Mouse (Mus musculus) hindbrain, embryonic 11.5 days (tissue): ENCODE data around the gene Slc30a5. TPM values are rescaled to one million over a fixed set of nuclear protein-coding genes. Genes with fewer than 3 reads are reported as not detected.

ENCODE experiments used
- ATAC-seq: fragments of 200-750 bp; cut with Nextera tagmentation; 2 replicates; pipeline ENCODE4 v1.8.0; 2017; ENCODE audit warnings: mild to moderate bottlenecking, moderate TSS enrichment, moderate library complexity; ENCODE audit not compliant: low FRiP score
- DNase-seq: peaks from one replicate; pipeline ENCODE4 v3.0.0-alpha.2; 2015; ENCODE audit warnings: low spot score
- H3K27ac ChIP-seq: fragments of 300-500 bp; sonication (generic); 2 replicates; pipeline ENCODE4 v1.5.1; 2014; ENCODE audit warnings: mild to moderate bottlenecking, low read depth, low read length
- H3K27me3 ChIP-seq: fragments of 300-500 bp; sonication (generic); 2 replicates; pipeline ENCODE4 v1.6.1; 2014; ENCODE audit warnings: mild to moderate bottlenecking, low read length, moderate library complexity, mixed read lengths; ENCODE audit not compliant: control insufficient read depth, insufficient read depth
- H3K36me3 ChIP-seq: fragments of 300-500 bp; sonication (generic); 2 replicates; pipeline ENCODE4 v1.6.1; 2014; ENCODE audit warnings: mild to moderate bottlenecking, low read length, moderate library complexity, mixed read lengths; ENCODE audit not compliant: control insufficient read depth, insufficient read depth
- H3K4me1 ChIP-seq: fragments of 300-500 bp; sonication (generic); replicated peaks from 2 replicates; pipeline ENCODE4 v1.6.1; 2014; ENCODE audit warnings: low read length, mixed read lengths; ENCODE audit not compliant: control insufficient read depth, insufficient read depth
- H3K4me2 ChIP-seq: fragments of 300-500 bp; sonication (generic); replicated peaks from 2 replicates; pipeline ENCODE4 v1.6.1; 2014; ENCODE audit warnings: mild to moderate bottlenecking, low read depth, low read length
- H3K4me3 ChIP-seq: fragments of 300-500 bp; sonication (generic); 2 replicates; pipeline ENCODE4 v1.5.1; 2014; ENCODE audit warnings: low read depth, low read length
- H3K9ac ChIP-seq: fragments of 300-500 bp; sonication (generic); 2 replicates; pipeline ENCODE4 v1.6.1; 2014; ENCODE audit warnings: low read depth, low read length
- H3K9me3 ChIP-seq: fragments of 300-500 bp; sonication (generic); 2 replicates; pipeline ENCODE4 v1.6.1; 2016; ENCODE audit warnings: low read length; ENCODE audit not compliant: control insufficient read depth
- WGBS: fragments of 180-500 bp; shearing (Covaris S2); extraction: QIAGEN DNeasy Blood & Tissue Kit; methylation state at CpG from one replicate; pipeline ENCODE4 v1.1.7; 2014; 5-methylcytosine and 5-hydroxymethylcytosine counted together
- polyA plus RNA-seq: library from polyadenylated mRNA; unstranded; fragments of >200 nt; fragmentation: Nextera tagmentation; extraction: Ambion mirVana; gene quantifications from 2 replicates; pipeline ENCODE4 v1.2.1, GENCODE M21; 2014

Gene Slc30a5
- polyA plus RNA-seq, 1 experiment from 2014 or later: 46.0 TPM

GRCm38 (mm10) chr13:100846891-100847579 is 13.8 kb upstream of the Slc30a5 start:
- H3K4me2 ChIP-seq: no peak overlapping the region
- ATAC-seq (no peak), DNase-seq (peak; percentile 33)
- no peaks in the 10 kb centered on the region for H3K4me1 ChIP-seq
- H3K27me3 ChIP-seq: no peaks in the 10 kb centered on the region
- no peak overlapping the region for H3K9ac ChIP-seq
- 54% methylated on average over 21 of the region's 21 CpGs for WGBS
- no peaks in the 10 kb centered on the region for H3K36me3 ChIP-seq
- H3K9me3 ChIP-seq: no peaks in the 10 kb centered on the region
- H3K4me3 ChIP-seq: no peak overlapping the region
- H3K27ac ChIP-seq: no peak overlapping the region

GRCm38 (mm10) chr13:100846254-100846653 is 13.0 kb upstream of the Slc30a5 start:
- Histone ChIP-seq H3K27me3 (no peaks in the 10 kb centered on the region), H3K4me1 (no peaks in the 10 kb centered on the region), H3K9ac (no peak overlapping the region), H3K4me2 (no peak overlapping the region), H3K27ac (no peak overlapping the region), H3K9me3 (no peaks in the 10 kb centered on the region), H3K36me3 (no peaks in the 10 kb centered on the region), H3K4me3 (no peak overlapping the region)
- DNase-seq (no peak), ATAC-seq (no peak)
- 86% methylated on average over 8 of the region's 8 CpGs for WGBS

GRCm38 (mm10) chr13:100843944-100844343 is 10.7 kb upstream of the Slc30a5 start:
- 79% methylated on average over 2 of the region's 2 CpGs for WGBS
- no peaks in the 10 kb centered on the region for H3K9me3 ChIP-seq
- ATAC-seq (no peak), DNase-seq (no peak)
- no peaks in the 10 kb centered on the region for H3K27me3 ChIP-seq
- no peaks in the 10 kb centered on the region for H3K4me1 ChIP-seq
- H3K9ac ChIP-seq: no peak overlapping the region
- H3K36me3 ChIP-seq: no peaks in the 10 kb centered on the region
- H3K4me2 ChIP-seq: no peak overlapping the region
- no peak overlapping the region for H3K4me3 ChIP-seq
- H3K27ac ChIP-seq: no peak overlapping the region

- 87% methylated on average over 7 of the region's 7 CpGs for WGBS
- Histone ChIP-seq H3K9ac (no peak overlapping the region), H3K9me3 (no peaks in the 10 kb centered on the region), H3K4me2 (no peak overlapping the region), H3K4me3 (no peak overlapping the region), H3K27me3 (no peaks in the 10 kb centered on the region), H3K4me1 (no peaks in the 10 kb centered on the region), H3K27ac (no peak overlapping the region), H3K36me3 (no peaks in the 10 kb centered on the region)
- ATAC-seq (no peak), DNase-seq (no peak)
These were observed 9.9 kb upstream of the Slc30a5 start for GRCm38 (mm10) chr13:100843016-100843725.

GRCm38 (mm10) chr13:100841741-100842140 is 8.5 kb upstream of the Slc30a5 start:
- H3K4me1 ChIP-seq: no peaks in the 10 kb centered on the region
- no peaks in the 10 kb centered on the region for H3K9me3 ChIP-seq
- no peak overlapping the region for H3K27ac ChIP-seq
- H3K27me3 ChIP-seq: no peaks in the 10 kb centered on the region
- H3K4me2 ChIP-seq: no peak overlapping the region
- no peak overlapping the region for H3K4me3 ChIP-seq
- no peak overlapping the region for H3K9ac ChIP-seq
- ATAC-seq (no peak), DNase-seq (no peak)
- 81% methylated on average over 6 of the region's 6 CpGs for WGBS
- H3K36me3 ChIP-seq: no peaks in the 10 kb centered on the region

- Histone ChIP-seq H3K4me1 (no peaks in the 10 kb centered on the region), H3K4me2 (no peak overlapping the region), H3K27me3 (no peaks in the 10 kb centered on the region), H3K27ac (no peak overlapping the region), H3K36me3 (no peaks in the 10 kb centered on the region), H3K9me3 (no peaks in the 10 kb centered on the region), H3K9ac (no peak overlapping the region), H3K4me3 (no peak overlapping the region)
- DNase-seq (no peak), ATAC-seq (no peak)
These were observed 1.6 kb upstream of the Slc30a5 start for GRCm38 (mm10) chr13:100834777-100835176.

- Histone ChIP-seq H3K27ac (no peak overlapping the region), H3K9me3 (no peaks in the 10 kb centered on the region), H3K36me3 (no peaks in the 10 kb centered on the region), H3K4me1 (no peaks in the 10 kb centered on the region), H3K9ac (no peak overlapping the region), H3K4me3 (no peak overlapping the region), H3K4me2 (no peak overlapping the region), H3K27me3 (no peaks in the 10 kb centered on the region)
- ATAC-seq (no peak; the same call in 1 of the 2 replicates), DNase-seq (no peak)
- WGBS: 56% methylated on average over 6 of the region's 6 CpGs
These were observed 394 bp upstream of the Slc30a5 start for GRCm38 (mm10) chr13:100833640-100834002.

GRCm38 (mm10) chr13:100832188-100832587 is 1.0 kb downstream of the Slc30a5 start:
- Histone ChIP-seq H3K36me3 (no peaks in the 10 kb centered on the region), H3K27ac (no peak overlapping the region), H3K4me1 (no peaks in the 10 kb centered on the region), H3K4me2 (peak overlapping the region; percentile 69), H3K4me3 (peak overlapping the region; percentile 87), H3K27me3 (no peaks in the 10 kb centered on the region), H3K9me3 (no peaks in the 10 kb centered on the region), H3K9ac (peak overlapping the region; percentile 92)
- no peak for ATAC-seq
- no peak for DNase-seq
- WGBS: 17% methylated on average over 8 of the region's 8 CpGs

GRCm38 (mm10) chr13:100831123-100831522 is 2.1 kb downstream of the Slc30a5 start:
- no peak overlapping the region for H3K9ac ChIP-seq
- no peaks in the 10 kb centered on the region for H3K36me3 ChIP-seq
- H3K9me3 ChIP-seq: no peaks in the 10 kb centered on the region
- H3K27me3 ChIP-seq: no peaks in the 10 kb centered on the region
- H3K27ac ChIP-seq: no peak overlapping the region
- H3K4me1 ChIP-seq: no peaks in the 10 kb centered on the region
- no peak for ATAC-seq
- 90% methylated on average over 6 of the region's 6 CpGs for WGBS
- no peak for DNase-seq
- no peak overlapping the region for H3K4me3 ChIP-seq
- no peak overlapping the region for H3K4me2 ChIP-seq
